Mouse (Mus musculus) intestine, postnatal 0 days (tissue): Measurements from ENCODE around the gene Fam83d. TPM values are rescaled to one million over a fixed set of nuclear protein-coding genes. Genes with fewer than 3 reads are reported as not detected.

Source experiments
- ATAC-seq: fragments of 200-750 bp; cut with Nextera tagmentation; 2 replicates; pipeline ENCODE4 v1.8.0; 2017; ENCODE audit warnings: mild to moderate bottlenecking, moderate TSS enrichment, moderate library complexity
- H3K27ac ChIP-seq: fragments of 300-500 bp; sonication (generic); 2 replicates; pipeline ENCODE4 v1.5.1; 2014; ENCODE audit warnings: mild to moderate bottlenecking, low read depth, low read length, moderate library complexity
- H3K27me3 ChIP-seq: fragments of 300-500 bp; sonication (generic); replicated peaks from 2 replicates; pipeline ENCODE4 v1.6.1; 2014; ENCODE audit warnings: low read length, mixed read lengths; ENCODE audit not compliant: control insufficient read depth, insufficient read depth
- H3K36me3 ChIP-seq: fragments of 300-500 bp; sonication (generic); 2 replicates; pipeline ENCODE4 v1.6.1; 2014; ENCODE audit warnings: mild to moderate bottlenecking, moderate library complexity; ENCODE audit not compliant: control insufficient read depth, insufficient read depth
- H3K4me1 ChIP-seq: fragments of 300-500 bp; sonication (generic); replicated peaks from 2 replicates; pipeline ENCODE4 v1.6.1; 2014; ENCODE audit warnings: antibody characterized with exemption, low read length, mixed read lengths; ENCODE audit not compliant: control insufficient read depth, insufficient read depth
- H3K4me2 ChIP-seq: fragments of 300-500 bp; sonication (generic); replicated peaks from 2 replicates; pipeline ENCODE4 v1.6.1; 2014; ENCODE audit warnings: low read depth, mild to moderate bottlenecking, moderate library complexity
- H3K4me3 ChIP-seq: fragments of 300-500 bp; sonication (generic); 2 replicates; pipeline ENCODE4 v1.5.1; 2014; ENCODE audit warnings: low read depth, low read length
- H3K9ac ChIP-seq: fragments of 300-500 bp; sonication (generic); 2 replicates; pipeline ENCODE4 v1.6.1; 2014; ENCODE audit warnings: mild to moderate bottlenecking, low read depth, low read length
- H3K9me3 ChIP-seq: fragments of 300-500 bp; sonication (generic); 2 replicates; pipeline ENCODE4 v1.6.1; 2016; ENCODE audit warnings: mixed run types; ENCODE audit not compliant: control insufficient read depth
- CTCF ChIP-seq: sonication (generic); IDR thresholded peaks from 2 replicates; pipeline ENCODE4 v1.5.1; 2016; ENCODE audit warnings: low read depth, mild to moderate bottlenecking, control low read depth, antibody characterized with exemption, moderate library complexity
- WGBS: fragments of 180-500 bp; shearing (Covaris S2); extraction: QIAGEN DNeasy Blood & Tissue Kit; methylation state at CpG from one replicate; pipeline ENCODE4 v1.1.7; 2014; 5-methylcytosine and 5-hydroxymethylcytosine counted together
- polyA plus RNA-seq: library from polyadenylated mRNA; unstranded; fragments of >200 nt; fragmentation: Nextera tagmentation; extraction: Ambion mirVana; gene quantifications from 2 replicates; pipeline ENCODE4 v1.2.1, GENCODE M21; 2015

Fam83d gene
- polyA plus RNA-seq, result 15.0 and 15.4 TPM in 2 replicates

GRCm38 (mm10) chr2:158767742-158768339 lies at the start of gene Fam83d:
TSS of gene Fam83d (plus strand) at chr2:158768093.
- peak within 1 kb of the TSS; percentile 66 for H3K4me3 ChIP-seq
- TF ChIP-seq CTCF, result peak; percentile 93
- no peaks in the 10 kb centered on the region for H3K27me3 ChIP-seq
- H3K4me1 ChIP-seq, result peaks cover 6% of the 10 kb centered on the region; the same call in 1 of the 2 replicates
- H3K36me3 ChIP-seq, result no peaks in the 10 kb centered on the region
- peak; percentile 97 for ATAC-seq
- peak within 1 kb of the TSS; percentile 97 for H3K4me2 ChIP-seq
- peak within 1 kb of the TSS; percentile 50 for H3K9ac ChIP-seq
- H3K9me3 ChIP-seq, result no peaks in the 10 kb centered on the region
- under 1% methylated on average over 48 of the region's 48 CpGs for WGBS
- peak within 1 kb of the TSS; percentile 54 for H3K27ac ChIP-seq

- ATAC-seq, result no peak
These were observed 48.9 kb upstream of the Fam83d start for GRCm38 (mm10) chr2:158718816-158719549.

GRCm38 (mm10) chr2:158720715-158721370 lies 47.0 kb upstream of the Fam83d start:
- TF ChIP-seq CTCF, result no peak

More at GRCm38 (mm10) chr2:158718816-158719549, 48.9 kb upstream of the Fam83d start:
- Histone ChIP-seq H3K4me1 (no peaks in the 10 kb centered on the region), H3K36me3 (no peaks in the 10 kb centered on the region), H3K4me3 (no peak overlapping the region), H3K9me3 (no peaks in the 10 kb centered on the region), H3K27ac (no peak overlapping the region), H3K9ac (no peak overlapping the region), H3K4me2 (no peak overlapping the region), H3K27me3 (no peaks in the 10 kb centered on the region)
- TF ChIP-seq CTCF, result no peak
- WGBS, result 77% methylated on average over 12 of the region's 12 CpGs

GRCm38 (mm10) chr2:158721481-158721880 lies 46.4 kb upstream of the Fam83d start:
- Histone ChIP-seq H3K4me1 (no peaks in the 10 kb centered on the region), H3K9ac (no peak overlapping the region), H3K27ac (no peak overlapping the region), H3K4me3 (no peak overlapping the region), H3K36me3 (no peaks in the 10 kb centered on the region), H3K9me3 (no peaks in the 10 kb centered on the region), H3K27me3 (no peaks in the 10 kb centered on the region), H3K4me2 (no peak overlapping the region)
- TF ChIP-seq CTCF, result no peak
- ATAC-seq, result no peak
- WGBS, result 45% methylated on average over 3 of the region's 3 CpGs

More at GRCm38 (mm10) chr2:158720715-158721370, 47.0 kb upstream of the Fam83d start:
- Histone ChIP-seq H3K4me2 (no peak overlapping the region), H3K9ac (no peak overlapping the region), H3K27ac (no peak overlapping the region), H3K4me1 (no peaks in the 10 kb centered on the region), H3K27me3 (no peaks in the 10 kb centered on the region), H3K4me3 (no peak overlapping the region), H3K9me3 (no peaks in the 10 kb centered on the region), H3K36me3 (no peaks in the 10 kb centered on the region)
- WGBS, result 69% methylated on average over 16 of the region's 16 CpGs
- no peak for ATAC-seq

GRCm38 (mm10) chr2:158722135-158722534 lies 45.8 kb upstream of the Fam83d start:
- no peak for ATAC-seq
- no peaks in the 10 kb centered on the region for H3K4me1 ChIP-seq
- H3K9ac ChIP-seq, result no peak overlapping the region
- no peak overlapping the region for H3K4me2 ChIP-seq
- WGBS, result 79% methylated on average over 4 of the region's 4 CpGs
- TF ChIP-seq CTCF, result no peak
- H3K4me3 ChIP-seq, result no peak overlapping the region
- no peaks in the 10 kb centered on the region for H3K9me3 ChIP-seq
- H3K36me3 ChIP-seq, result no peaks in the 10 kb centered on the region
- H3K27me3 ChIP-seq, result no peaks in the 10 kb centered on the region
- no peak overlapping the region for H3K27ac ChIP-seq

GRCm38 (mm10) chr2:158722991-158723551 lies 44.8 kb upstream of the Fam83d start:
- no peak for ATAC-seq
- no peak overlapping the region for H3K27ac ChIP-seq

More at GRCm38 (mm10) chr2:158722991-158723551, 44.8 kb upstream of the Fam83d start:
- no peak for TF ChIP-seq CTCF
- no peaks in the 10 kb centered on the region for H3K27me3 ChIP-seq
- no peak overlapping the region for H3K4me2 ChIP-seq
- H3K4me1 ChIP-seq, result no peaks in the 10 kb centered on the region
- no peaks in the 10 kb centered on the region for H3K9me3 ChIP-seq
- H3K9ac ChIP-seq, result no peak overlapping the region
- no peak overlapping the region for H3K4me3 ChIP-seq
- H3K36me3 ChIP-seq, result no peaks in the 10 kb centered on the region
- 29% methylated on average over 6 of the region's 6 CpGs for WGBS
